Mouse (Mus musculus) gastrocnemius, postnatal 10 days (tissue): ENCODE measurements around the gene Lmtk3. TPM values are rescaled to one million over a fixed set of nuclear protein-coding genes. Genes with fewer than 3 reads are reported as not detected.

Experiments used
- DNase-seq: peaks from one replicate; pipeline ENCODE4 v3.0.0; 2021; ENCODE audit warnings: mixed read lengths
- total RNA-seq, 2 experiments: library from RNA; stranded (reverse); gene quantifications; 2 replicates each; pipeline ENCODE4 v1.2.3; 2021

Gene Lmtk3
- total RNA-seq, 2 experiments from 2014 or later: 0.52 to 0.80 TPM

- DNase-seq: no peak
These were observed 25.9 kb downstream of the Lmtk3 start for GRCm38 (mm10) chr7:45809276-45810075.

- DNase-seq: no peak
These were observed 29.4 kb downstream of the Lmtk3 start for GRCm38 (mm10) chr7:45812921-45813320.

- DNase-seq: peak; percentile 99
These were observed 30.5 kb downstream of the Lmtk3 start, which contains the start of gene Cyth2 for GRCm38 (mm10) chr7:45813787-45814779. Gene Cyth2 (minus strand): TSS chr7:45814581.

- no peak for DNase-seq
These were observed 31.3 kb downstream of the Lmtk3 start for GRCm38 (mm10) chr7:45814841-45815240.

GRCm38 (mm10) chr7:45815323-45815983, 31.9 kb downstream of the Lmtk3 start:
- no peak for DNase-seq

- no peak for DNase-seq
These were observed 32.4 kb downstream of the Lmtk3 start for GRCm38 (mm10) chr7:45815984-45816351.

- DNase-seq: no peak
These were observed 36.3 kb downstream of the Lmtk3 start for GRCm38 (mm10) chr7:45819843-45820242.

GRCm38 (mm10) chr7:45820913-45821312, 37.4 kb downstream of the Lmtk3 start:
- DNase-seq: no peak

- DNase-seq: no peak
These were observed 41.1 kb downstream of the Lmtk3 start, which contains the start of gene Kcnj14 for GRCm38 (mm10) chr7:45824598-45824997. Gene Kcnj14 (minus strand): TSS chr7:45824782.

- DNase-seq: no peak
These were observed 43.1 kb downstream of the Lmtk3 start for GRCm38 (mm10) chr7:45826631-45827030.

- peak; percentile 77 for DNase-seq
These were observed 47.0 kb downstream of the Lmtk3 start, which contains the start of gene Grwd1 for GRCm38 (mm10) chr7:45830427-45831127. Gene Grwd1 (minus strand): TSS chr7:45830944.

- DNase-seq: no peak
These were observed 47.6 kb downstream of the Lmtk3 start for GRCm38 (mm10) chr7:45831128-45831525.

GRCm38 (mm10) chr7:45832428-45832827, 48.9 kb downstream of the Lmtk3 start:
- DNase-seq: no peak

GRCm38 (mm10) chr7:45833148-45833790, 49.7 kb downstream of the Lmtk3 start:
- no peak for DNase-seq

- no peak for DNase-seq
These were observed 50.4 kb downstream of the Lmtk3 start for GRCm38 (mm10) chr7:45833924-45834323.

- no peak for DNase-seq
These were observed 59.6 kb downstream of the Lmtk3 start for GRCm38 (mm10) chr7:45842950-45843744.

- DNase-seq: no peak
These were observed 65.0 kb downstream of the Lmtk3 start for GRCm38 (mm10) chr7:45848447-45849027.

GRCm38 (mm10) chr7:45850661-45851060, 67.1 kb downstream of the Lmtk3 start:
- DNase-seq: no peak

GRCm38 (mm10) chr7:45853089-45853488, 69.6 kb downstream of the Lmtk3 start:
- no peak for DNase-seq
